Mouse (Mus musculus) R1 (cell line): ENCODE measurements around the gene Cfap54.

Source experiments
- DNase-seq: peaks from one replicate; pipeline ENCODE4 v3.0.0-alpha.2; 2018; ENCODE audit warnings: low read depth, low spot score

Cfap54 gene

DNA sequence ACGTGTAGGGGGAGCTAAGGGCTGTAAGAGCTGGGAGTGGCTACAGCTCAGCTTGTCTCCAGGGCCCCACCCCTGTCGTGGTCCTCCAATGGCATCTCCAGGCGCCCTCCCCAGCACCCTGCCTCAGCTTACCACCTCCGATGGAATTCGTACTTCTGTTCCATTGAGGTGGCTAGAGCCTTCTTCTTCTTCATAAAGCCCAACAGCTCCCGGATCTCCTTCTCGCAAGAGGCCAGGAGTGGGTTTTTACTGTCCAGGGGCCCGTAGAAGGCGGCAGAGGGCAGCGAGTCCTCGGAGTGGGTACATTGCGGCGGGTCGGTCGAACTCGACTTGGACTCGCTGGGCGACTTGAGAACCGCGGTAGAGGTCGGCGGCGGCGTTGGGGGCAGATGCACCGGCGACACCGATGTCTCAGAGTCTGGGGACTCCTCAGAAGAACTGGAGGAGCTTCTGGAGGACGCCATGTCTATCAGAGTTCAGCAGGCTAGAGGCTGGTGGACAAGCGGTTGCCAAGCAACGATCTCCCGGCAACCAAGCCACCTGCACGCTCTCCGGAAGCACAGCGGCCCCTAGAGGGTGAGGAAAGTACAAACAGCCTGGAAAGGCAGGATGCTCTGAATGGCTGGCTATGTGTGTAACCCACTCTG is at the start of gene Cfap54:
Gene Cfap54, minus strand, starts transcription at position 486 of the 647 bp plus-strand sequence.
- DNase-seq = peak; percentile 97

DNA sequence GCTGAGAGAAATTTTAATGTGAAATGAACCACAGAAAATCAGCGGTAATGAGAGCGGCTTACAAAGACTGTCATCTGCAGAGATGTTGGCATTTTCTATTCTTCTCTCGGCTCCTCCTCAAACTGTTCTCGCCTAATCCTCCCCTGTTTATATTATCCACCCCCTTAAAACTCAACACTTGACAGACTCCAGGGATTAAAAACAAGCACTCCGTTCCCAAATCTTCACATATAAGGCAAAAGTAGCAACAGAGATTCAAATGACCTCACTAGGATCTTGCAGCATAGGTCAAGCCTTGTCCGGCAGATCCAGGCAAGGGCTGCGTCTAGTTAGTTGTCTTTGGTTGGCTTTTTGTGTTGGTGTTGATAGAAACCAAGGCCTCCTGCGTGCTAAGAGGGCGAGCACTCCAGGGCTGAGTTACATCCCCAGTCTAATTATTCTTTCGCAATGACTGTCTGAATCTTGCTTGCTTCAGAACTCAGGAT is 49.1 kb upstream of the Cfap54 start:
- no peak for DNase-seq

DNA sequence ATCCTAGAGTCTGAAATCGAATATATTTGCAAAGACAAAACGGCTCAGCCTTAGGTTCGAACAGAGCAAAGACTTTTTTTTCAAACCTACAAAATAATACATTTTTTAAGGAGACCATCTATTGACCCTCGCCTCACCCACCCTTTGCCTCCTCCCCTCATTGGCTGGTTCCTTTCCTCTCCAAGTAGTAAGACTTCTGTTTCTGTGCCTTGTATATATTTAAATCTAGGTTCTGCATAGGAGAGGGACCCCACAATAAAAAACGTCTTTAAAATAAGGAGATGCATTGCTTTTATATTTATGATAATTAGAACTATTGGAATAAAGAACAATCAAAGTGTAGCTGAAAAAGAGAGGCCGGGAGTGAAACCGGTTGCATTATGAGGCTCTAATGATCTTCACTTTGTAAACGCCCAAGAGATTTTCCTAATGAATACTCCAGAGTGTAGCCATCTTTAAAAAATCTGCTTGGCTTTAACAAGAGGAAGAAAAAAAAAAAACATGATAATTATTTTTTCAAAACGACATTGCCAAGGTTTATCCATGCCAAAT is 48.6 kb upstream of the Cfap54 start:
- DNase-seq = no peak

DNA sequence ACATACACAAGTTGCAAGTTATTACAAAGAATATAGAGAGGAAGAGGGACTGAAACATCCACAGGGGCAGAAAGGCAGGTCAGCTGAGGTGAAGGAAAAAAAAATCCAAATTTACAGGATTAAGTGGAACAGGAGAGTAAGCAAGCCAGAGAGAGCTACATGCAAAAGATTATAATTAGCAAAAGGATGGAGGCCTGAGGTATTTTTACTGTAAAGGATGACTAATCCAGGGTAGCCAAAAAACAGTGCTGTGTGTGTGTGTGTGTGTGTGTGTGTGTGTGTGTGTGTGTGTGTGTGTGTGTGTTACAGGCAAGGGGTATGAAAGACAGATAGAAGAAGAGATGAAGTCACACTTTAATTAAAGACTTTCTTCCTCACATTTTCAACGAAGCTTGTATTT is 47.9 kb upstream of the Cfap54 start:
- DNase-seq = no peak

DNA sequence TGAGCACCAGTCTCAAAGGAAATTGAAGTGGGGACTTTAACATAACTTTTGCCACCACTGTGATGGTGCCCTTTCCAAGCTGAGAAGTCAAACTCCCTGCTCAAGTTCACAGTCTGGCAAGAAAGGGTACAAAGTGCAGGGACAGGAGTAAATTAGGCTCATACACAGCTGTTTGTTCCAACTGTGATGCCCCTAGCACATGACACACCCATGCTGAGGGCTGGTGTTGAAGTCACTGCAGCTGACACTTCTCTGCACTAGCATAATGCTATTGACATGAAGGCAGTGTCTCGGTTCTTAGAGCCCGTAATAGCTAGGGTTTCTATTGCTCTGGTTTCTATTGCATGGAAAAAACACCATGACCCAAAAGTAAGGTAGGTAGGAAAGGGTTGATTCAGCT is 47.1 kb upstream of the Cfap54 start:
- no peak for DNase-seq

DNA sequence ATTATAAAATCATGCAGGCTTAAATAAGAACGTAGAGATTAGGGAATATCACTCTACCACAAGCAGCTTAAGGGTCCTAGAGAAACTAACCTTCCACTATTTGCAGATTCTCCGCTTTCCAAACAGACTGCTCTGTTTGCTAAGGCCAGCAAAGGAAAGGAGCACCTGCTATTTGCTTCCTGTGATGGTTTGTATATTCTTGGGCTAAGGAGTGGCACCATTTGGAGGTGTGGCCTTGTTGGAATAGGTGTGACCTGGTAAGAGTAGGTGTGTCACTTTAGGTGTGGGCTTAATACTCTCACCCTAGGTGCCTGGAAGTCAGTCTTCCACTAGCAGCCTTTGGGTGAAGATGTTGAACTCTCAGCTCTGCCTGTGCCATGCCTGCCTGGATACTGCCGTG is 44.6 kb upstream of the Cfap54 start:
- DNase-seq = no peak

DNA sequence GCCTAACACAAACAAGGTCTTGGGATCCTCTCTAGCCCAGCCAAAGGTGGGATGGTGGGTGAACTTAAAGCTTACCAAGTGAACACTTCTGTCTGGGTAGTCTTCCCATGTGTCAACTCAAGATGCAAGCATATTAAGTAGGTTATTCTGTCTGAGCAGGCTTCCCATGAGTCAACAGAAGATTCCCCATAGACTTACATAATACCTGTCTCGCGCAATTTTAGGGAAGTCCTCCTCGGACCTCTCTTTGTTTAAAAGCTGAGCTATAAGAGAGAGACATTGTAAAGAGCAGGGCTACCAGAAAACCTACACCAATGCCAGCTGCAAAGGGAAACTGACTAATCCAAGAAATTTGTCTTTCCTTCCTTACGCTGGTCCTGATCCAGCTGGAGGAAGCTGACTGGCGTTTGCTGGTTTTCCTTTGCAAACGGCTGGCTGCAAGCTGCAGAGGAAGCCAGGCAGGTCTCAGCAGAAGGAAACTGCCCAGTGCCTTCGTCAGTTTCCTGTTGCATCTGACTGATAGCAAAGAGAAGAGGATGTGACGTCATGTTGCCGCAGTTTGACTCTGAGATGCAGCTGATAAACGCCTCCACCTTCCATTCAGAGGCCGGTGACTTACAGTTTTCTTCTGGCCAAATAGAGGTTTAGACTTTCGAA is 42.7 kb upstream of the Cfap54 start:
- DNase-seq = no peak

DNA sequence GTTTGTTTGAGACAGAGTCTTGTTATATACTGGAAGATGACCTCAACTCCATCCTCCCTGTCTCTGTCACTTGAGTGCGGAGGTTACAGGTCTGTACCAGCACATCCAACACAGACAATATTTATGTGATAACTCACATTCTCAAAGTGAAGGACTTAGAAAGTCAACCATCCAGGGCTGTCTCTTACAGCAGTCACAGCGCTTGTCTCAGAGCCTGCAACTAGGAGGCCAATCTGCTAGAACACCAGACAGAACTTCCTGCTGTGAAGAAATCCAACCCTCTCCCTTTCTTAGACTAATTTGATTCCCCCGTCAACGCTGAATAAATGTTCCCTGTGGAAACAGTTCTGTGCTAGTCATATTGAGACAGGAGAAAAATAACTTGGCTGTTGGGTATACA is 41.9 kb upstream of the Cfap54 start:
- no peak for DNase-seq

DNA sequence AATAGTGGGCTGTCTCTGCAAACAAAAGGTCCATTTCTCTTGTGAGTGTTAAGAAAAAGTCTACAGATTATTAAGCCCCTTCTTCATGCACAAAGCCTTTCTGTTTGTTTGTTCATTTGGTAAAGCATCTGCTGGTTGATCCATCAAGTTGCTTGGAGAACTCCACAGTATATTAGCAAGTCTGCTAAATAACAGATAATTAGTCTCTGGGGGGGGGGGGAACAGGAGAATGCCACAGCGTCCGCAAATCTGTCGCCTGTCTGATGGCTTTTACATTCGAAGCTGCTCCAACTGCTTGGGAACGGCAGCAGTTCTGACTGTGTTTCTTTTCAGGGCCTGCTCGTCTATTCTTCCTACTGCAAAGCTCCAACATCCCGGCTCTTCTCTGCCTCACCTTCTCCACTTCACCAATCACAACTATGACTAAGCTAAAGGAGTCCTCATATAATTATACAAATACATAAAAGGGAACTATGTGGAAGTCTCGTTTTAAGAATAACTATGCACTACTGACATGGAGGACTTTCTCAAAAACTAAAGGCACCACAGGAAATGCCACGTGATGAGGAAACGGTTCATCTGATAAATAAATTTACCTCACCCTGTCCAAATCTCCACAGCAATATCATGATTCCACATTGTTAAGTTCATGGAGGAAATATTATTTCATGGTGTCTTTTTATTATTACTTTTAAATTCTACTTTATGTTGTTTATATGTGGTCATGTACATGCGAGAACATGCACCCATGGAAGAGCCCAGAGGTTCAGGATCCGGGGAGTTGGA is 41.2 kb upstream of the Cfap54 start:
- no peak for DNase-seq

DNA sequence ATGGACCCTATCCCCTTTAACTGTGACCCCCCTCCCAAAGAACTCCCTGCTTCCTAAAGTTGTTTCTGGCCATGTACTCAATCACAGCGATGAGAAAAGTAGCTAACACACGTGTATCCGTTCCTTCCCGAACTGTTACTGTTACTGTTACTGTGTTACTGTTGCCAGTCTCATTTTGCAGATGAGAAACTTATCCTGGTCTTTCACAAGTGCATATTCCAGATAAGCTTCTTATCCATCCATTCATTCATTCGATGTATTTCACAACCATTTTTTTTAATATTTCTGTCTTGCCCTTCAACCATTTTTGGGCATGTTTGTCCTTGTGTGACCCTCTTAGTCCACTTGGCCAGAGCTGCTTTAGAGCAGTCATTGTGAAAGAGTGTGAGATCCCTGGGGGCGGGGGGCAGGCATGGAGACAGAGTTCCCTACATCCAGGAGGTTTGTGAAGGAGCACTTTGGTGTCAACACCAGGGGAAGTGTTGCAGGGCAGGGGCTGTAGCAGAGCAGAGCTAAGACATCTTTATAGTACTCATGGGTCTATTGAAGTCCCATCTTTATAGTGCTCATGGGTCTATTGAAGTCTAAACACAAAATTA is 39.9 kb upstream of the Cfap54 start:
- DNase-seq = no peak

DNA sequence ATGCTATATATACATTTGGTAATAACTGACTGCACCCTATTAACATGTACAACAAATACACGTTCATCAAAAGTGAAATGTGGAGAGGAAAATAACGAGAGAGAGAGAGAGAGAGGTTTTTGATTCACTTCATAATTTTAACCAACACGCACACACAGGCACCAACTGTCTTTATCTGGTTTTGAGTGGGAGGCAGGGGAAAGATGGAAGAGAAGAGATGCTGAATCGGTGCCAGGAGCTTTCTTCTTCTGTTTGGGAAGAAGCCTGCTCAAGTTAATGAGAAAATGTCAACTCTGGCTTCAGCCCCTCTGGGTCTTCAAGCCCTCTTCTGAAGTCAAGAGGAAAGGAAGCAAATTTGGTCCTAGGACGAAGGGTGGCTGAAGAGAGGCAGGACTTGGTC is 38.4 kb upstream of the Cfap54 start:
- no peak for DNase-seq

DNA sequence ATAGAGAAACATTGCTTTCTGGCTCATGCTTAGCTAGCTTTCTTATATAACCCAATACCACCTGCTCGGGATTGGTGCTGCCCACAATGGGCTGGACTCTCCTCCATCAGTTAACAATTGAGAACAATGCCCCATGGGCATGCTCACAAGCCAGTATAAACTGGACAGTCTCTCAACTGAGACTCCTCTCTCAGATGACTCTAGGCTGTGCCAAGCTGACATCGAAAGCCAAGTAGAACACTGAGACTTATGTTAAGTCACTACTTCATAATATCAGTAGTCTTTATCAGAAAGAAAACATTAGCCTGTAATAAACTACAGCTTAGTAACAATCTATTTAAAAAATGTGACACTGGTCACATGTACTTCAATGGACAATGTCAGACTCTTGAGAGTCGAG is 35.2 kb upstream of the Cfap54 start:
- no peak for DNase-seq

DNA sequence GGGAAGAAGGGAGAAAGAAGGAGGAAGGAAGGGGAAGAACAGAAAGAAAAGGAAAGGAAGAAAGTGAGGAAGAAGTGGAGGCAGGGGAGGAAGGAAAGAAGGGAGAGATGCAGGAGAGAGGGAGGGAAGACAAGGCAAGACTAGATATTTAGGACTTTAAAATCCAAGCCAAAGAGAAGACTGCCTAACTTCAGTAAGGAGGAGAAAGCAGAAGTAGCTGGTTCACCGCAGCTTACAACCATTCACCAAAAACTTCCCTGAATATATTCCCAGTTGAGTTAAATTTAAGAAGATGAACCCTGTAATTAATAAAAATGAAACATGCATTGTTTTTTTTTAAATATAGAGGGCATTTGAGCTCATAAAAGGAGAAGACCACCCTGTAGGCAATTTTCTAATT is 34.3 kb upstream of the Cfap54 start:
- no peak for DNase-seq

DNA sequence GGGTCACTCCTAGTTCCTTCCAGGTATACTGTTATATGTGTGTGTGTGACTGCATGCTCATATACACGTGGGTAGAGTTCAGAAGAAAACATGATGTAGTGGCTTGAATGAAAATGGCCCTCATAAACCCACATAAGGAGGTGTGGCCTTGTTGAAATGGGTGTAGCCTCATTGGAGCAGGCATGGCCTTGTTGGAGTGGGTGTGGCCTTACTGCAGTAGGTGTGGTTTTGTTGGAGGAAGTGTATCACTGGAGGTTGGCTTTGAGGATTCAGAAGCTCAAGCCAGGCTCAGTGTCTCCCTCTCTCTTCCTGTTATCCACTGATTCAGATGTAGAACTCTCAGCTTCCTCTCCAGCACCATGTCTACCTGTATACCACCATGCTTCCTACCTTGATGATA is 33.4 kb upstream of the Cfap54 start:
- DNase-seq = peak; percentile 59

DNA sequence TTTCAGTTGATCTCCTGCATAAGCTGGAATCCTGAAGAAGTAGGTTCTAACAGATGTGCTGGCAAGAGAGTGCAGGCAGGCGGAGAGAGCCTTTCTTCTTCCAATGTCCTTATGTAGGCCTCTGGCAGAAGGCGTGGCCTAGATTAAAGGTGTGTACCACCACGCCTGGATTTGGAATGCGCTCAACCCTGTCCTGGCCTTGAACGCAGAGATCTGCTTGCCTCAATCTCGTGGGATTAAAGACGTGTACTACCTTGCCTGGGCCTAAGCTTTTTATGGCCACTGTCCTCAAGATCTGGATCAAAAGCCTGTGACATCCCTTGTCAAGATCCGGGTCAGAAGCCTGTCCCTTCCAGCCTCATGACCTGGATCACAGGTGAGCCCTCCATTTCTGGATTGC is 32.5 kb upstream of the Cfap54 start:
- DNase-seq = peak; percentile 28

DNA sequence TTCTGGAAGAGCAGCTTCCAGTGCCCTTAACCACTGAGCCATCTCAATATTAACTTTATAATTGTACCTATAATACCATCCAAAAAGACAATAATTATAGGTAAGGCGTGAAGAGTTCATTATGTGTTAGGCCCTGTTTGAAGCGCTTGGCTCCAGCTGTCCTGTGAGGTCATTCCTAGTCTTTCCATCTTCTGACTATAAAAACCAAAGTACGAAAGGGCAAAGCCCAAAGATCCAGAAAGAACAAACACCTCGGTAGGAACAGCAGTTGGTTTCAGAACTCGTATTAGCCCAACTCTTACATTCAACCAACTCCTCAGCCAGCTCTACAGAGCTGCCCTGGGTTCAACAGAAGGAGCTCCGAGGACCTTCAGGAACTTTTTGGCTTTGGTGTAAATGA is 30.6 kb upstream of the Cfap54 start:
- DNase-seq = no peak

DNA sequence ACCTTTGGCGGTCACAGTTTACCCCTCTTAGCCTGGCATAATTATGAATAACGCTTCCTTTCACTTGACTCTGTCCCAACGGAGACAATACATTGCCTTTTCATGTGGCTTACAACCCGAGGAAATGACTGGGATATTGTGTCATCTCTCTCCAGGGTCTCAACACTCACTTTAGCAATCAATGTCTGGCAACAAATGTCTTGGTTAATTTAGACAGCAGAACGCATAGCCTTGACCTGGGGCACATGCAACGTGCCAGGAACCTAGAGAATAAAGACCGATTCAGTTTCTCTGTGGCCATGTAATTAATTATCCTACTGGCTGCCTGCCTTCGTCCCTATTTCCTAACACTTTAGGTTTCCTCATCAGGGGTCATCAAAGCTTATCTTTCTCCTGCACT is 30.0 kb upstream of the Cfap54 start:
- DNase-seq = no peak

DNA sequence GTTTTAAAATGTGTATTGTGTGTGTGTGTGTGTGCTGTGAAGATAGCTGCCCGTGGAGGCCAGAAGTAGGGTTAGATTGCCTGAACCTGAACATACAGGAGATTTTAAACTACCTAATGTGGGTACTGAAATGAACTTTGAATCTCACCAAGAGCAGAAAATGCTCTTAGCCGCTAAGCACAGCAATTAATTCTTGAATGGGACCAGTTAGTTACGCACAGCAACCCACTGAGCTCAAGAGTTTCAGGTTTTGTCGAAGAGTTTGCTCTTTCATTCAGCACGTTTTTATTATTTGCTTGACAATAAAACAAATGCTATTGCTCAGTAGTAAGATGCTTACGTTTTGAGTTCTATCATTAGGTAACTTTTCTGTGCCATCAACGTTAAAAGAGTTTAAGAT is 23.9 kb upstream of the Cfap54 start:
- DNase-seq = no peak

DNA sequence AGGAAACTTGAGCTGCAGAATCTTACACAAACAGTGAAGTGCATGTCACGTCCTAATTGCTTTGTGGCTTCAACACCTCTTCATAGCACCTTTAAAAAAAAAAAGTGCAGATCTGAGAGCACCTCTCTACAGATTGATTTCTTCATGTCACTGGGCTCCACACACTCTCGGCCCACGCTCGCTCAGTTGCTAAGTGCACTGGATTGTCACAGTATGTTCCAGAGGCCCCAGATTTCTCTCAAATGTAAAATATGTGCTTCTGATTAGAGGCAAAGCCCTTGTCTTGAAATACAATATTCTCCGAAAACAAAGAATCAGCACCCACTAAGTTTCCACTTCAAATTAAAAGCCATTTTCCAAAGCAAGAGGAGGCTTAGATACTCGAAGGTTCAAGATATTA is 22.9 kb upstream of the Cfap54 start:
- DNase-seq = no peak

DNA sequence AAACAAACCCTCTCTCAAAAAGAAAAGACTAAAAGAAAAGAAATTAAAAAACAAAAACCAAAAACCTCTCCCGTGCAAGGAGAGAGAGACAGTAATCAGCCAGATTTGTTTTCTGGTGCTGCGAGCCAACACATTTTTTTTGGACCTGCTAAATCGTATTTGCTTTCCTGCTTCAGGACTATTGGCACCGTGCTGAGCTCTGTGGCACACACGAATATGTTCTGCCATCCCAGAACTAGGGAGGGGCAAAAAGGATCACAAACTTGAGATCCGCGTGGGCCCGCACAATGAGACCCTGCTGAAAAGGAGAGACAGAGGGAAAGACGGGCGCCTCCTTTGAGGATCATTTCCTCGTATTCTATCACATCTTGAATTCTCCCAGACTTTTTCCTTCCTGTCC is 22.3 kb upstream of the Cfap54 start:
- DNase-seq = no peak

DNA sequence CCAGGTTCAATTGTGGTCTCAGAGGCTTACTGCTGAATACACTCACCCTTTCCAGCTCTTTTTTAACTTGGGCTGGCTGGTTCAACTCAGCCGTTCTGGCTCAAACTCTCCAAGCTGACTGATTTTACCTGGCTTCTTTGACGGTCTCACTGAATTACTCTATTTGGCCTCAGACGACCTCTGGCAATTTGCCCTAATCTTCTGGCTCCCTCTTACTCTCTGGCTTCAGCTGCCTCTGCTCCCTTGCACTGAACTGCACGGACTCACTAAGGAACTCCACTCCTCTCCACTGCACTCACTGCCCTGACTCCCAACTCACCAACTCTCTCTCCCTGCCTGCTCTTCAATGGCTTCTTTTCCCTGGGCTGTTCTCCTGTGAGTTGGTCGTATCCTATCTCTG is 20.9 kb upstream of the Cfap54 start:
- DNase-seq = no peak

DNA sequence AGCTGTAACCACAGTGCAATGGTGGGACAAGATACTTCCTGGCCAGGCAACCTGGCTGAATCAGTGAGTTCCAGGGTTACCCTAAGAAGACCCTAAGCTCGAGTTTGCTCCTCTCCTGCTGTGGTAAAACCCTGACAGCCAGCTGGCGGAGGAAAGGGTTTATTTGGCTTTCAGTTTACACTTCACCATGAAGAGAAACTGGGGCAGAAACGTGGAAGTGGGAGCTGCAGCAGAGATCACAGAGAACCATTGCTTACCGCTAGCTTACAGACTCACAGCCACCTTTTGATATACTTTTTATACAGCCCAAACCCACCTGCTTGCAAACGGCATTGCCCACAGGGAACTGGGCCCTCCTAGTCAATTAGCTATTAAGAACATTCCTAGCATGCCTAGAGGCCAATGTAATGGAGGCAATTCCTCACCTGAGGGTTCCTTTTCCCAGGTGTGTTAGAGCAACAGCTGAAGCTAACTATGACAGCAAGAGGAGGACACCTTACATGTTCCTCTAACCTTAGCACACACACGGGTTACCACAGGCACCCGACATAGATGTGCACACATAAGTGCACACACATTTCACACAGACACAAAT is 16.9 kb upstream of the Cfap54 start:
- no peak for DNase-seq
